Comparison of ENCODE assay signal across 9 mouse cellular contexts in the genomic region with DNA sequence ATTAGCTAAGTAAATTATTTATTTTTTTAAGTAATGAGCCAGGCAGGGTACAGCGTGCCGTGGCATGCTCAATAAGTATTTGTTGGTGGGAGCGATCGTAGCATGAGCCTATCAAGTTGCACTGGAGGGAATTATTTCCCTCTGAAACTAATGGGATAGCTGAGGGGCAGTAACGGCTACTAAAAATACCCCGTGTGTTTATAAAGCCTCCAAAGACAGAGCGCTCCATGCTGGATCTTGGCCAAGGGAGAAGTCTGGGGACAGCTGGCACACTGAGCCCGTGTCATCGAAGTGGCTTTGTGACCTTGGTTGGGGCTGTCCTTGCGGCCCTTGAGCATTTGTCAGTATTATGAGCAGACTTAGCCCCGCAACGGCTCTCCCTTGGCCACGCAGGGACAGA. TPM values are rescaled to one million over a fixed set of nuclear protein-coding genes. Genes with fewer than 3 reads are reported as not detected.
A peak's percentile ranks its signal among the peaks of the same experiment; 100 is the strongest.
DNase-seq lines count a peak whose midpoint lies in the region; ATAC-seq and TF ChIP-seq lines count a peak whose summit lies in the region.
"Had no signal": no experiment of that assay in that cellular context is flagged by ENCODE, and none has a peak within 500 bp of the region (broad histone marks: within the 10 kb centered on the region; RNA-seq: fewer than 3 reads in every experiment).

No protein-coding gene starts in this region.

- H3ac ChIP-seq in myocyte (ENCODE audit: control insufficient read depth, insufficient read length) = no peak overlapping the region

- peak; percentile 42 for ATAC-seq in embryonic facial prominence, embryonic 14.5 days (ENCODE audit: low read depth)
- ATAC-seq in hindbrain, embryonic 14.5 days (ENCODE audit: low FRiP score) = no peak
- ATAC-seq: Patski had no signal

- H3K4me2 ChIP-seq in embryonic facial prominence, embryonic 14.5 days (ENCODE audit: low read depth, low read length) = no peak overlapping the region
- H3K4me2 ChIP-seq in hindbrain, embryonic 14.5 days (replicated peaks) = no peak overlapping the region
- H3K4me2 ChIP-seq in myocyte (ENCODE audit: low read depth) = peak overlapping the region; percentile 31

- no peaks in the 10 kb centered on the region for H3K27me3 ChIP-seq in embryonic facial prominence, embryonic 14.5 days (replicated peaks; ENCODE audit: control insufficient read depth, insufficient read depth, low read length)
- no peaks in the 10 kb centered on the region for H3K27me3 ChIP-seq in hindbrain, embryonic 14.5 days (ENCODE audit: control insufficient read depth, insufficient read depth, low read length)
- H3K27me3 ChIP-seq in myocyte (ENCODE audit: control insufficient read depth, insufficient read depth, insufficient read length) = no peaks in the 10 kb centered on the region
- peaks cover 14% of the 10 kb centered on the region; the same call in 1 of the 2 replicates for H3K27me3 ChIP-seq in forebrain, embryonic 10.5 days (ENCODE audit: poor library complexity, severe bottlenecking)
- H3K27me3 ChIP-seq: Patski had no signal

- H3K79me2 ChIP-seq in myocyte (ENCODE audit: control insufficient read depth, insufficient read depth) = peaks cover 90% of the 10 kb centered on the region

- peaks cover 7% of the 10 kb centered on the region for H3K9me3 ChIP-seq in embryonic facial prominence, embryonic 14.5 days (ENCODE audit: control insufficient read depth, low read length)
- H3K9me3 ChIP-seq in hindbrain, embryonic 14.5 days (ENCODE audit: control insufficient read depth, low read length) = peaks cover 6% of the 10 kb centered on the region; the same call in 1 of the 2 replicates
- H3K9me3 ChIP-seq in forebrain, embryonic 10.5 days = peaks cover 7% of the 10 kb centered on the region; the same call in 1 of the 2 replicates

- 0 out of 2 replicates have a peak, but pooled peaks cover 10% of the 10 kb centered on the region for H3K4me1 ChIP-seq in embryonic facial prominence, embryonic 14.5 days (ENCODE audit: control insufficient read depth, insufficient read depth, low read length)
- peaks cover 5% of the 10 kb centered on the region for H3K4me1 ChIP-seq in hindbrain, embryonic 14.5 days (replicated peaks; ENCODE audit: control insufficient read depth, insufficient read depth, low read length)
- H3K4me1 ChIP-seq in forebrain, embryonic 10.5 days = peaks cover 18% of the 10 kb centered on the region

- H3K4me3 ChIP-seq in embryonic facial prominence, embryonic 14.5 days (ENCODE audit: low read depth, low read length) = no peak overlapping the region
- H3K4me3 ChIP-seq in hindbrain, embryonic 14.5 days (replicated peaks; ENCODE audit: low read length) = no peak overlapping the region
- H3K4me3 ChIP-seq in myocyte = no peak overlapping the region
- H3K4me3 ChIP-seq in forebrain, embryonic 10.5 days = no peak overlapping the region

- H3K36me3 ChIP-seq in embryonic facial prominence, embryonic 14.5 days (ENCODE audit: control insufficient read depth, insufficient read depth, low read length) = no peaks in the 10 kb centered on the region
- no peaks in the 10 kb centered on the region for H3K36me3 ChIP-seq in hindbrain, embryonic 14.5 days (replicated peaks; ENCODE audit: control insufficient read depth, insufficient read depth)
- H3K36me3 ChIP-seq in myocyte (ENCODE audit: control insufficient read depth, insufficient read depth) = peaks cover 5% of the 10 kb centered on the region
- H3K36me3 ChIP-seq in forebrain, embryonic 10.5 days (replicated peaks) = no peaks in the 10 kb centered on the region

- peak; percentile 26 for DNase-seq in ovary, adult 18-20 months (ENCODE audit: low spot score)
- no peak for DNase-seq in ovary, postnatal 10 days (ENCODE audit: low spot score)
- peak; percentile 87 for DNase-seq in embryonic facial prominence, embryonic 14.5 days (ENCODE audit: low spot score)
- peak; percentile 40 for DNase-seq in hindbrain, embryonic 14.5 days (ENCODE audit: low spot score)
- DNase-seq in frontal cortex, postnatal 14 days (ENCODE audit: low spot score in 2 of 2) = no peak
- no peak for DNase-seq in forebrain, embryonic 10.5 days (ENCODE audit: extremely low spot score, low spot score)
- no peak for DNase-seq in urinary bladder, postnatal 36 days (ENCODE audit: low spot score in 2 of 2)

- WGBS in embryonic facial prominence, embryonic 14.5 days = 38% methylated on average over 13 of the region's 13 CpGs
- WGBS in hindbrain, embryonic 14.5 days = 33% methylated on average over 13 of the region's 13 CpGs
- WGBS in forebrain, embryonic 10.5 days = 84% methylated on average over 13 of the region's 13 CpGs

- H3K27ac ChIP-seq in embryonic facial prominence, embryonic 14.5 days (replicated peaks; ENCODE audit: low read depth, low read length) = no peak overlapping the region
- no peak overlapping the region for H3K27ac ChIP-seq in hindbrain, embryonic 14.5 days
- H3K27ac ChIP-seq in forebrain, embryonic 10.5 days = no peak overlapping the region

- H3K9ac ChIP-seq in embryonic facial prominence, embryonic 14.5 days (ENCODE audit: low read depth, low read length) = no peak overlapping the region
- H3K9ac ChIP-seq in hindbrain, embryonic 14.5 days = no peak overlapping the region

- TF ChIP-seq POLR2A in myocyte (IDR thresholded peaks at IDR 0.05; ENCODE audit: insufficient read length, low read depth) = no peak

TF ChIP-seq in myocyte, 11 proteins besides CTCF, POLR2A, EP300 and RAD21:
- TF ChIP-seq MAX (IDR thresholded peaks at IDR 0.05; ENCODE audit: low read depth) = no peak
- TF ChIP-seq E2F4 (IDR thresholded peaks at IDR 0.05; ENCODE audit: insufficient read depth) = no peak
- no peak for TF ChIP-seq SRF (IDR thresholded peaks at IDR 0.05; ENCODE audit: control insufficient read depth, insufficient read length, low read depth)
- no peak for TF ChIP-seq REST (IDR thresholded peaks at IDR 0.05; ENCODE audit: insufficient read depth, insufficient read length)
- TF ChIP-seq TCF3 (IDR thresholded peaks at IDR 0.05; ENCODE audit: insufficient read length, low read depth) = peak; percentile 59
- TF ChIP-seq CEBPB (IDR thresholded peaks at IDR 0.05; ENCODE audit: insufficient read depth, poor library complexity, severe bottlenecking) = no peak
- TF ChIP-seq MYOD1 (IDR thresholded peaks at IDR 0.05; ENCODE audit: control insufficient read depth in 1 of 3, insufficient read length in 2 of 3, low read depth in 2 of 3) = peak; percentile 49 to 90 (median 66)
- no peak for TF ChIP-seq POLR2AphosphoS2 (IDR thresholded peaks at IDR 0.05; ENCODE audit: insufficient read length, low read depth)
- peak; percentile 50 for TF ChIP-seq TCF12 (IDR thresholded peaks at IDR 0.05; ENCODE audit: insufficient read depth, poor library complexity, severe bottlenecking)
- TF ChIP-seq USF1 (IDR thresholded peaks at IDR 0.05; ENCODE audit: low read depth) = no peak
- peak; percentile 54 to 96 (median 94) for TF ChIP-seq MYOG (IDR thresholded peaks at IDR 0.05; ENCODE audit: control insufficient read depth in 1 of 3, insufficient read depth in 1 of 3, insufficient read length in 2 of 3, low read depth in 2 of 3)

RNA-seq across cellular contexts. Expression of a gene that starts 19.4 kb away (rescaled TPM):
- polyA plus RNA-seq in embryonic facial prominence, embryonic 14.5 days (2014; fragmentation: Nextera tagmentation; extraction: Ambion mirVana) = 5.0 and 7.8 TPM in 2 replicates
- polyA plus RNA-seq in hindbrain, embryonic 14.5 days (2014; fragmentation: Nextera tagmentation; extraction: Ambion mirVana) = 4.1 and 5.1 TPM in 2 replicates
- 86.2 TPM for polyA plus RNA-seq in myocyte (2012; fragmentation: generic; extraction: Trizol)
- polyA plus RNA-seq in forebrain, embryonic 10.5 days (2016; fragmentation: Nextera tagmentation; extraction: Ambion mirVana) = 3.3 and 4.4 TPM in 2 replicates

RNA-seq across cellular contexts. Expression of a gene that starts 59.2 kb away (rescaled TPM):
- 71.1 and 74.0 TPM in 2 replicates for polyA plus RNA-seq in embryonic facial prominence, embryonic 14.5 days (2014; fragmentation: Nextera tagmentation; extraction: Ambion mirVana)
- polyA plus RNA-seq in hindbrain, embryonic 14.5 days (2014; fragmentation: Nextera tagmentation; extraction: Ambion mirVana) = 56.3 and 56.7 TPM in 2 replicates
- polyA plus RNA-seq in myocyte (2012; fragmentation: generic; extraction: Trizol) = 116 TPM
- polyA plus RNA-seq in forebrain, embryonic 10.5 days (2016; fragmentation: Nextera tagmentation; extraction: Ambion mirVana) = 112 and 113 TPM in 2 replicates

Comparison
In these comparisons a context has a peak if more than half of its experiments do, and no peak if none do; other contexts are left out.
1. DNase-seq: peak in ovary, adult 18-20 months (single experiment), embryonic facial prominence, embryonic 14.5 days (single experiment) and hindbrain, embryonic 14.5 days (single experiment); none in ovary, postnatal 10 days (single experiment), frontal cortex, postnatal 14 days (0 of 2), forebrain, embryonic 10.5 days (single experiment) and urinary bladder, postnatal 36 days (0 of 2).